Mouse (Mus musculus) adrenal gland, postnatal 10 days (tissue): ENCODE measurements around the gene C1qb. TPM values are rescaled to one million over a fixed set of nuclear protein-coding genes. Genes with fewer than 3 reads are reported as not detected.

Experiments used
- DNase-seq: peaks from one replicate; pipeline ENCODE4 v3.0.0; 2021; ENCODE audit warnings: mixed read lengths
- long read RNA-seq, 2 experiments: library from polyadenylated mRNA; stranded (forward); transcript quantifications; one replicate each; pipeline ENCODE4 v2.0.0; 2021
- total RNA-seq, 2 experiments: library from RNA; stranded (reverse); gene quantifications; 2 replicates each; pipeline ENCODE4 v1.2.3; 2021

C1qb gene
- total RNA-seq = 10 to 100 TPM; 30.0 to 42.6 TPM
- long read RNA-seq, experiment 1, transcript C1qb-201 (3 exons, 1,088 nt) = major isoform, 53 of 55 reads
- long read RNA-seq, experiment 1, partial matches to known transcripts = 1 of 55 reads
- long read RNA-seq, experiment 1, other reads (novel, unspliced or antisense) = 1 of 55 reads
- long read RNA-seq, experiment 2, transcript C1qb-201 (3 exons, 1,088 nt) = major isoform, 17 of 18 reads
- long read RNA-seq, experiment 2, partial matches to known transcripts = 0 of 18 reads
- long read RNA-seq, experiment 2, other reads (novel, unspliced or antisense) = 1 of 18 reads

- DNase-seq = no peak
Observed at GRCm38 (mm10) chr4:136886101-136886500, at the start of gene C1qb. Gene C1qb, minus strand, starts transcription at chr4:136886187.

DNA sequence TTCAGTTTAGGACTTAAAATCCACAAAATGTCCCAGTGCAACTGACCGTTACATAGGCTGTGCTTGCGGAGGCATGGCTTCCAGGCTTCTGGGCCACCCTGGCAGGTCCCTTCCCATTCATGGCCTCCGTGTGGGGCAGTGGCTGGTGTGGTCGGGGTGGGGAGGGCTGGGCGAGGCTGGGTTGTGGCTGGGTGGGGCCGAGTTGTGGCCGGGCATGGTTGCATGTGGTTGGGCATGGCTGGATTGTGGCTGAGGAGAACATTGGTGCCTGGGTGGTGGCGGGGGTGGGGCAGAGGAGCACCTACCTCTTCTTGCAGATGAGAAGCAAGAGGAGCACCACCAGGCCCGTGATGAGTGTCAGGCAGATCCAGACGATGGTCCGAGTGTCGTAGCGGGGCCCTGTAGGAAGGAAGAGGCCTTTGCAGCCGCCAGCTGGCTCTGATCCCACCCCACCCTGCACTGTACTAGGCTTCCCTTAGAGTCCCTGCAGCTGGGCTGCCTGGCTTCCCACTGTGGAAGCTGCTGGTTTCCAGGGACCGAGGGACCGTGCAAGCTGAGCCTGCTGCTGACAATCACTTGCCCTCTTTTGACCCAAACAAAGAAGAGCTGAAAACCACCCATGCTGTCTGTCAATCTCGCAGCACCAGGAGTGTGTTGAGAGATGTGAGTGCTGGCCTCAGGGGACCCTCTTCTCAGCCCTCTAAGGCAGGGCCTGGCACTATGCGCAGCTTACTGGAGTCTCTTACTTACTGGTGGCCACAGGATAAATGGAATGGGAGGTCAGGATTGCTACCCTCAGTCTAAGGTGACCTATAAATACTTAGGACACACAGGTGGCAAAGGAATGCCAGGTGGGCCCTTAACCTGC, 49.0 kb upstream of the C1qb start:
- no peak for DNase-seq

GRCm38 (mm10) chr4:136930474-136930873, 44.5 kb upstream of the C1qb start:
- DNase-seq = no peak

- peak; percentile 45 for DNase-seq
Observed at GRCm38 (mm10) chr4:136928928-136929327, 42.9 kb upstream of the C1qb start.

DNA sequence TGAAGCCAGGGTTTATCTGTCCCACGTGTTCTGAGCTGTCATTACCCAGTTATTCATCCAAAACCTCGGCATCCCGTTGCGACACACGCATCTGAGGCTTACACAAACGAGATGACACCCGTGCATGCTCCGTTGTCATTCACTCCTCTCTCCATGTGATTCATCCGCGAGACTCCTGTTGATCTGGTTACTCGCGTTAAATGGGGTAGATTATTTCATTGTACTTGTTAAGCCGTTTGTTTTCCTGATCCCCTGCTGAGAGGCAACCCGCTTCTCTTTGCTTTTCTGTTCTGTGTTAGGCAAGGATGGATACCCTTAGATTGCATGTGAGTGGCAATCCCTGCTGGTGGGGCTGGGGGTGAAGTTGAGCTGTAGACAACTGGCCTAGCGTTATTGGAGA, 39.8 kb upstream of the C1qb start:
- DNase-seq = no peak

DNA sequence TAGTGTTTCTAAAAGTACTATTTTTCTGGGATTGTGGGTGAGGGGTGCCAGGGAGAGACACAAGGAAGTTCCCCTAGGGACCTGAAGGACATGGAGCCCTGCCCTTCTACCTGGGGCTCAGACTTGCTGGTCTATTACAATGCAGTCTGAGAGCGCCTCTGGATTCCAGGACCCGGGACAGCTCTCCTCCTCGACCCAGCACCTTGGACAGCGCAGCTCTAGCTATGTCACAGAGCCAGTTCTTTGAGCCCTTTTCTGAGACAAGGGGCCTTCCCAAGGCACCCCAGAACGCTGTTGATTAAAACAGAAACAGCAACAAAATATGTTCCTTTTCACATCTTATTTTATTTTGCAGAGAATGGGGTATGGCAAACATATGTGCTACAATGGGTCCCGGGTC, 38.5 kb upstream of the C1qb start:
- DNase-seq = peak; percentile 88

- DNase-seq = no peak
Observed at GRCm38 (mm10) chr4:136919526-136919925, 33.5 kb upstream of the C1qb start.

GRCm38 (mm10) chr4:136918834-136919233, 32.8 kb upstream of the C1qb start:
- no peak for DNase-seq

DNA sequence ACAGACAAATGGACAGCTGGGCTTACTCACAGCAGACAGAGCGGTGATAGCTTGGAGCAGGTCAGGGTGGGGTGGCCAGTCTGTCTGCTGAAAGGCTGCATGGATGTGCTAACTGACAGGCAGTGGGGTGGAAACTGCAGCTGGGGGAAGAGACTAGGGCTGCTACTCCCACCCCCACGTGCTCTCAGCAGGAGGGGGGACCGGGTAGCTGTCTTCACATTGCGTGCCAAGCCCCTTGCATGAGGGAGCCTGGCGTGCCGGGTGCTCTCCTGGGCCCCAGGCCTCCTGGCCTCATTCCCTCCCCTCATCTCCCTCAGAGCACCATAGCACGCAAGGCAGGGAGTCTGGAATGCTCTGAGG, 31.2 kb upstream of the C1qb start:
- no peak for DNase-seq

DNA sequence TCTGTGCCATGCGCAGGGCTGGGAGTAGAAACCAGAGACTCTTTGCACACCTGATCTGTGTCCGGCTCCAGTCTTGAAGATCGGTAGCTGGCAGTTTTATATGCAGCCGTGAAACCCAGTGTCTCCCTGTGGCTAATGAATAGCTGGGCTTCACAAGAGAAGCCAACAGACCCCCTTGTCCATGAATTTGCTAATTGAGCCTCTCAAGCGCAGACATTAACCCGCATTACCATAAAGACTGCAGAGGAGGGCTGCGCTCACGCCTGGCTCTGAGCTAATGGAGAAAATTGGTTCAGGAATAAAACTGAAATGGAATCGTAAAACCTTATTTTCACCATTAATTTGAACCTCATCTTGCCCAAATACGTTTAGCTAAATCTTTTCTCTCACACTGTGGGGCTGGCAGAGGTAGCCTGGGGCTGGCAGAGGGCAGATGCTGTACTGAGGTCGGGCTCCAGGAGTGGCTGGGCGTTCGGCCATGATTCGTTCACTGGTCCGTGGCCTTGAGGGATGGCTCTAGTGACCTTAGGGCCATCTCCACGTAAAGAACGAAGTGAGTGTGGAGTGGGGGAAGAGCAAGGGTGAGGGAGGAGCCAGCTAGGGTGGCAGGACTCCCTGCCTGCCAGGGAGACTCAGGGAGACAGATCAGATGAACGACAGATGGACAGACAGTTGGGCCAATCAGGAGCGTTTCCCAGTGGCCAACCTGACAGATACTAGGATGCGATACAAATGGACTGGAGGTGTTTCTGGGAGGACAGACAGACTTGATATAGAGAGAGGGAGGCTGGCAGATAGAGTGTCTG, 30.6 kb upstream of the C1qb start:
- no peak for DNase-seq

- no peak for DNase-seq
Observed at GRCm38 (mm10) chr4:136912841-136913240, 26.9 kb upstream of the C1qb start.

DNA sequence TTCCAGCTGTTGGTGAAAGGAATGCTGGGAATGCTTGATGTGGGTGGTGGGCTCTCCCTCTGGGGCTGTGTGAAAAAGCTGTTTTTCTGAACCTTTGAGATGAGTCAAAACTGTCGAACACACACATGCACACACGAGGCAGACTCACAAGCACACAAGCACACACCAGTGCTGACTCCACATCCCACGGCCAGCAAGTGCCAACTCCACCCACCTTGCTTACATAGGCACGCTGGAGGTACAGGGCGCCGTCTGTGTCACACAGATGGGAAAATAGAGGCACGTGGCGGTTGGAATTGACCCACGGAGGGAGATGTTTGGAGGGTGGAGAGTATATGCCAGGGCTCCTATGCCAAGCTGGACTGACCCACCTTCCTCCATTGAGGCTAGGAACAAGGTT, 25.8 kb upstream of the C1qb start:
- no peak for DNase-seq

- no peak for DNase-seq
Observed at GRCm38 (mm10) chr4:136911211-136911646, 25.2 kb upstream of the C1qb start.

DNA sequence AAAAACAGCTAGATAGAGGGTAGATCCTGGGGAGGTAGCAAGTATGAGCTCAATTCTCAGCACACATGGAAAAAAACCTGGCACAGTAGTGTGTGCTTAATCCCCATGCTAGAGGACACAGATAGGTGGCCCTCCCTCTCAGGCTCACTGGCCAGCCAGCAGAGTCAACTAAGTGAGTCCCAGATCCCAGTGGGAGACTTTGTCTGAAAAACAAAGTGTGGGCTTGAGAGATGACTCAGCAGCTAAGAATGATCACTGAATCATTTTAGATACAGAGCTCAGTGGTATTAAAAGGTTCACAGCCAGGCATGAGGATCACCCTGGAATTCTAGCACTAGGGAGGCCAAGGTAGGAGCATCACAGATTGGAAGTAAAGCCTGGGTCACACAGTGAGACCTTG, 21.8 kb upstream of the C1qb start:
- DNase-seq = no peak

- DNase-seq = peak; percentile 77
Observed at GRCm38 (mm10) chr4:136907033-136907432, 21.0 kb upstream of the C1qb start.

DNA sequence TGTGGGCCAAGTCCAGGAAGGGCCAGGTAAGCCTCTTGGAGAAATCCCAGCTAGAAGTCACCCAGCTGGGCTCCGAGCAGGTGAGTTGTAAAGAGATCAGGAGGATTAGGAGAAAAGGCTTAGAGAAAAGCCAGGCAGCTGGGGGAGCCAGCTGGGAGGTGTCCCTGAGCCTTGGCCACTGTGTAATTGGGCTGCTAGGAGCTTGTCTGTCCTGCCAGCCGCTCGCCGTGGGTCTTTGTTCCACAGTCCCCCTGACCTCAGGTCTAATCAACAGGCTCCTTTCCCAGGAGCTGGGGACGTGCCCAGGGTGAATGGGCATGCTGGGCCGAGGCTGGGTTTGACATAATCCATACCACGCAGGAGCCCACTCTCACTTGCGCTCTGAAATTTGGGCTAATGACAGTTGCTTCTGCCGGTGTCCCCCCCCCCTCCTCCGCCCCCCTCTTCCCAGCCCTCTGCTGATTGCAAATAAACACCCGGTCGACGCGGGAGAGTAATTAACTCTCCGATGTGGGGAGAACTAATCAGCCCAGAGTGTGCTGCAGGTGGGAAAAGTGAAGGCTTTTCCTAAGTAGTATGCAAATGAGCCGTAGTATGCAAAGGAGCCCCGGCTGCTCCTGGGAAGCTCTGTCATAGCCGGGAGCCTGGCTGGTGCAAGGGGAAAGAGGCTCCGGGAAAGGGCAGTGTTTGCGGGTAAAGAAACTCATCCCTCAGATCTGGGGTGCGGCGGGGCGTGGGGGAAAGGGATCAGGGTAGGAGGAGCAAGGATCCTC, 19.0 kb upstream of the C1qb start:
- no peak for DNase-seq

- DNase-seq = no peak
Observed at GRCm38 (mm10) chr4:136899154-136899553, 13.2 kb upstream of the C1qb start.

- DNase-seq = no peak
Observed at GRCm38 (mm10) chr4:136898637-136899036, 12.7 kb upstream of the C1qb start, which contains the start of gene C1qa. Gene C1qa, minus strand, starts transcription at chr4:136898803.

DNA sequence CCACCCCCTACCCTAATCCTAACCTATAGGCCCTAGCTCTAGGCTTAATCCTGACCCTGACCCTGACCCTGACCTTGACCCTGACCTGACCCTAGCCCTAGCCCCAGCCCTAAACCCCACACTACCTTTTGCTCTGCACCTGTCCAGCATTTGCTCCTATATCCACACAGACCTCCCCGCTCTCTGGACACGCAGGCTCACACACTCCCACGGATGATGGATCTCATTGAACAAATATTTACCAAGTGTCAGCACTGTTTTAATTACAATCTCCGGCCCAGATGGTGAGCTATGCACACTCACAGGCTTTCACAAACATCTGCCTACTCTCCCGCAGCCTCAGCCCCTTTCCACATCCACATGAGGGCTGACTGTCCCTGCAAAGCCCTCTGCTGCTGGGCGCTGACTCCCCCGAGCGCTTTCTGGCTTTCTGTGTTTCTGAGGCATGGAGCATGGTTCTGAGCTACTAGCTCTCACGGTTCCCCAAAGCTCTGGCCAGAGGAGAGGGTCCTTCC, 12.2 kb upstream of the C1qb start:
- DNase-seq = no peak

- DNase-seq = no peak
Observed at GRCm38 (mm10) chr4:136896461-136896860, 10.5 kb upstream of the C1qb start.

DNA sequence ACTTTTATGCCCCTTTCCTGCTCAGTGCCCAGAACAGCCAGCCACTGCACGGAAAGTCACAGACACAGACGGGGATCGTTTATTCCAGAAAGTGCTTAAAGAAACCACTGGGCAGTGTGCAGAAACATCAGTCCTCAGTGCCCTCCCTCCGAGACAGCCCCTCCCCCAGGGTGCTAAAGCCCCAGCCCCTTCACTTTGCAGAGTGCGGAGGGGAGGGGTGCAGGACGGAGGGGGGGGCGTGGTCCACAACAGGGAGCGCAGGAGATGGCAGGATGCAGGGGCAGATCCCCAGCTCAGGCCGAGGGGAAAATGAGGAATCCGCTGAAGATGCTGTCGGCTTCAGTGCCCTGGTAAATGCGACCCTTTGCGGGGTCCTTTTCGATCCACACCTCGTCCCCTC, 9.9 kb upstream of the C1qb start:
- DNase-seq = no peak

- DNase-seq = no peak
Observed at GRCm38 (mm10) chr4:136894821-136895220, 8.8 kb upstream of the C1qb start.
